Mouse (Mus musculus): ENCODE measurements around the gene Xylt1. TPM values are rescaled to one million over a fixed set of nuclear protein-coding genes. Genes with fewer than 3 reads are reported as not detected.

Xylt1 gene
- polyA plus RNA-seq, 1 experiment from 2014 or later: 2.9 TPM

DNA sequence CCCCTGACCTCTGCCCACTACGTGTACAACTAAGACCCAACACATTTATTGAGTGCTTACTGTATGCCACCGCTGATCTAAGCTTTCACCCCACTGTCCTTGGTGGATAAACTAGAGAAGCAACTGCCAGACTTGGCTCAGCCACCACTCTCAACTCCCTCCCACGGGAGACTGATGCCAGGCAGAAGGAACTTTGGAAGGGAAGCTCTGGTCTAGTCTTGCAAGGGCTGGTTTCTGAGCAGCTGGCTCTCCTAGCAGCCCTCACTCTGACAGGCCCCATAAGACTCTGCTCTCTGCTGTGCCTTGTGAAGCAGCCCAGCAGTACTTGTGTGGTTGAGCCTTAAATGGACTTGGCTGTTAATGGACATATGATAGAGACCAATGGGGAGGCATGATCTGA is 60.2 kb downstream of the Xylt1 start:
- H3K9ac ChIP-seq (ENCODE audit: low read depth, low read length): no peak overlapping the region
- no peaks in the 10 kb centered on the region for H3K36me3 ChIP-seq (ENCODE audit: control insufficient read depth, insufficient read depth, low read length)
- H3K4me3 ChIP-seq (ENCODE audit: low read length): no peak overlapping the region
- ATAC-seq: no peak
- peaks cover 7% of the 10 kb centered on the region for H3K4me1 ChIP-seq (ENCODE audit: control insufficient read depth, insufficient read depth, low read depth, low read length)
- no peak overlapping the region for H3K4me2 ChIP-seq (ENCODE audit: low read length)
- H3K27me3 ChIP-seq (replicated peaks; ENCODE audit: control insufficient read depth, insufficient read depth, low read length): no peaks in the 10 kb centered on the region
- H3K27ac ChIP-seq (ENCODE audit: low read depth, low read length): no peak overlapping the region
- no peaks in the 10 kb centered on the region for H3K9me3 ChIP-seq (ENCODE audit: control insufficient read depth, low read length)
- WGBS: 90% methylated on average over 3 of the region's 3 CpGs

DNA sequence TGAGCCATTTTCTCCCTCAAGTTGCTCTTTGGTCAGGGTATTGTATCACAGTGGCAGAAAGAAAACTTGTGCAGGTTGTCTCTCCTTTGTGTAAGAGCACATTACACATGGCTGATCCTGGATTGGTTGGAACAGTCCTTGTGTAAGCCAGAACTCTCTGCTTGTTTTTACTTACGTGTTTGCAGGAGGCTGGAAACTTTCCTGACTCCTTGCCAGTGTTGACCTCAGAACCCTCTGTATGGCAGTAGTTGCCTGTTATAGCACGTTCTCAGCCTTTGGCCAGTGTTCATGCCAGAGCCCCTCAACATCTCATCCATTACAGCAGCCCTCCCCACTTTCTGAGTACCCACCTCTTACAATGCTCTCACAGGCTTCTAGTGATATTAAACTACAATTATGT is 61.9 kb downstream of the Xylt1 start:
- no peaks in the 10 kb centered on the region for H3K36me3 ChIP-seq (ENCODE audit: control insufficient read depth, insufficient read depth, low read length)
- 76% methylated on average over 2 of the region's 2 CpGs for WGBS
- no peaks in the 10 kb centered on the region for H3K9me3 ChIP-seq (ENCODE audit: control insufficient read depth, low read length)
- H3K27ac ChIP-seq (ENCODE audit: low read depth, low read length): no peak overlapping the region
- no peak overlapping the region for H3K4me3 ChIP-seq (ENCODE audit: low read length)
- no peak overlapping the region for H3K9ac ChIP-seq (ENCODE audit: low read depth, low read length)
- no peak for ATAC-seq
- H3K27me3 ChIP-seq (replicated peaks; ENCODE audit: control insufficient read depth, insufficient read depth, low read length): no peaks in the 10 kb centered on the region
- peaks cover 7% of the 10 kb centered on the region for H3K4me1 ChIP-seq (ENCODE audit: control insufficient read depth, insufficient read depth, low read depth, low read length)
- no peak overlapping the region for H3K4me2 ChIP-seq (ENCODE audit: low read length)

DNA sequence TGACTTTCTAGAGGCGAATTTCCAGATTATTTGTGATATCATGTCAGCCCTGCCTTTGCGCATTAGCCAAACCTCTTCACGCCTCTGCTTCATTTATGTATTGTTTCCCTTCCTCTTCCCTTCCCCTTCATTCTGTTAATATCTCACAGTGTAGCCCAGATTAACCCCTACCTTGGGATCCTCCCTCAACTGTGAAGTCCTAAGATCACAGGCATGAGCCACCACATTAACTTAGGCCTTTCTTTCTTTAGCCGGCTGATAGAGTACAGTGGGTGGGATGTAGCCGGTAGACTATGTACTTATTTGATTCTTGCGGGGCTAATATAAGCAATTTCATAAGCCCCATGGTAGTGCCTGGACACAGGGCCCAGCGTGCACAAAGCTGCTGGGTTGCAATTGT is 62.4 kb downstream of the Xylt1 start:
- Histone ChIP-seq H3K9ac (ENCODE audit: low read depth, low read length) (no peak overlapping the region), H3K27me3 (replicated peaks; ENCODE audit: control insufficient read depth, insufficient read depth, low read length) (no peaks in the 10 kb centered on the region), H3K27ac (ENCODE audit: low read depth, low read length) (no peak overlapping the region), H3K36me3 (ENCODE audit: control insufficient read depth, insufficient read depth, low read length) (no peaks in the 10 kb centered on the region), H3K4me1 (ENCODE audit: control insufficient read depth, insufficient read depth, low read depth, low read length) (peaks cover 7% of the 10 kb centered on the region), H3K4me3 (ENCODE audit: low read length) (no peak overlapping the region), H3K4me2 (ENCODE audit: low read length) (no peak overlapping the region), H3K9me3 (ENCODE audit: control insufficient read depth, low read length) (no peaks in the 10 kb centered on the region)
- ATAC-seq: no peak
- 98% methylated on average over 7 of the region's 7 CpGs for WGBS

DNA sequence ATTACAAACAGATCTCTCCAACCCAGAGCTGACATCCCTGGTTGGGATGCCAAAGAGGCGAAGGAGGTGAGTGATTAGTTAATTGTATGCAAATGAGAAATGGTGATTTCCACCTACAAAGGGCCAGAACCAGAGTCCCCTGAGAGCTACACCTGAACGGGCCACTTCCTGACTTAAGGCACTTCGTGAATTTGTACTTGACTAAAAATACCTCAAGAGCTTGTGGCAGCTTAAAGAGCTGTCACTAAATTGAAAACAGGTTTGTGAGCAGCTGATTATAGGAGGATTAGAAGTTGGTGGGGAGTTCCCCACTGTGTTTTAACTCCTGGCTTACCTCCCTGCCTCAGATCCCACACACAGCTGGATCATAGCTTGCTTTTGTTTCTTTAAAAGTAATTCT is 64.7 kb downstream of the Xylt1 start:
- no peaks in the 10 kb centered on the region for H3K27me3 ChIP-seq (replicated peaks; ENCODE audit: control insufficient read depth, insufficient read depth, low read length)
- no peaks in the 10 kb centered on the region for H3K4me1 ChIP-seq (ENCODE audit: control insufficient read depth, insufficient read depth, low read depth, low read length)
- WGBS: 57% methylated on average over 3 of the region's 3 CpGs
- H3K27ac ChIP-seq (ENCODE audit: low read depth, low read length): no peak overlapping the region
- H3K9ac ChIP-seq (ENCODE audit: low read depth, low read length): no peak overlapping the region
- ATAC-seq: no peak
- H3K36me3 ChIP-seq (ENCODE audit: control insufficient read depth, insufficient read depth, low read length): no peaks in the 10 kb centered on the region
- H3K4me2 ChIP-seq (ENCODE audit: low read length): no peak overlapping the region
- no peak overlapping the region for H3K4me3 ChIP-seq (ENCODE audit: low read length)
- H3K9me3 ChIP-seq (ENCODE audit: control insufficient read depth, low read length): no peaks in the 10 kb centered on the region

DNA sequence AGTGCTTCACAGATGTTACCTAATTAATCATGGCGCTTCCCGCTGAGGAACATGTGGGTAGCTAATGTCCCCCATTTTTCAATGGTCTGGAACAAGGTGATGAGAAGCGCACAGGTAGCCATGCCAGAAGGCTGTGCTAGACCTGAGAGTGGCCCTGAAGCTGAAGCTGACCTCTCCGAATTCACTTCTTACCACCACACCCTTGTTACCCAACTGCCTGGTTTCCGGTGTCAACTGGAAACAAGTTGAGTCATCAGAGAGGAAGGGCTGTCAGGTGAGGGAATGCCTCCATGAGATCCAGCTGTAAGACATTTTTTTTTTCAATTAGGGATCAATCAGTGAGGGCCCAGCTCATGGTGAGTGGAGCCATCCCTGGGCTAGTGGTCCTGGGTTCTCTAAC is 68.8 kb downstream of the Xylt1 start:
- Histone ChIP-seq H3K4me2 (ENCODE audit: low read length) (no peak overlapping the region), H3K4me1 (ENCODE audit: control insufficient read depth, insufficient read depth, low read depth, low read length) (no peaks in the 10 kb centered on the region), H3K36me3 (ENCODE audit: control insufficient read depth, insufficient read depth, low read length) (no peaks in the 10 kb centered on the region), H3K4me3 (ENCODE audit: low read length) (no peak overlapping the region), H3K27me3 (replicated peaks; ENCODE audit: control insufficient read depth, insufficient read depth, low read length) (no peaks in the 10 kb centered on the region), H3K27ac (ENCODE audit: low read depth, low read length) (no peak overlapping the region), H3K9ac (ENCODE audit: low read depth, low read length) (no peak overlapping the region), H3K9me3 (ENCODE audit: control insufficient read depth, low read length) (no peaks in the 10 kb centered on the region)
- WGBS: 92% methylated on average over 5 of the region's 5 CpGs
- no peak for ATAC-seq

DNA sequence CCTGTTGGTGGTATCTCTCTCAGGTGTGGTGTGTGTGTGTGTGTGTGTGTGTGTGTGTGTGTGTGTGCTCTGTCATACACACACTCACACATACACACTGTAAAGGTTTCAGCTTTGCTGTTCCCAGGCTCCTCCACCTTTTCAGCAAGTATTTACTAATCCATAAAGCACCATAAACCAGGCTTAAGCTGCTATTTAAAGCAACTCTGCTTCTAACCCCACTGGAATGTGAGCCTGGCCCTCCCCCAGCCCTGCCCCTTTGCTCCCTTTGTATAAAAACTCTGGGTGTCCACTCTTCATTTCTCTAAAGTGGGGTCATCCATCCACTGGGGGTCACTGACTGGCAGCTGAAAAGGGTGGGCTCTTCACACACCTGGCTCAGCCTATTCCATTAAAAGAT is 70.4 kb downstream of the Xylt1 start:
- Histone ChIP-seq H3K4me3 (ENCODE audit: low read length) (no peak overlapping the region), H3K27ac (ENCODE audit: low read depth, low read length) (no peak overlapping the region), H3K9me3 (ENCODE audit: control insufficient read depth, low read length) (no peaks in the 10 kb centered on the region), H3K4me1 (ENCODE audit: control insufficient read depth, insufficient read depth, low read depth, low read length) (no peaks in the 10 kb centered on the region), H3K9ac (ENCODE audit: low read depth, low read length) (no peak overlapping the region), H3K27me3 (replicated peaks; ENCODE audit: control insufficient read depth, insufficient read depth, low read length) (no peaks in the 10 kb centered on the region), H3K36me3 (ENCODE audit: control insufficient read depth, insufficient read depth, low read length) (no peaks in the 10 kb centered on the region), H3K4me2 (ENCODE audit: low read length) (no peak overlapping the region)
- ATAC-seq: no peak

DNA sequence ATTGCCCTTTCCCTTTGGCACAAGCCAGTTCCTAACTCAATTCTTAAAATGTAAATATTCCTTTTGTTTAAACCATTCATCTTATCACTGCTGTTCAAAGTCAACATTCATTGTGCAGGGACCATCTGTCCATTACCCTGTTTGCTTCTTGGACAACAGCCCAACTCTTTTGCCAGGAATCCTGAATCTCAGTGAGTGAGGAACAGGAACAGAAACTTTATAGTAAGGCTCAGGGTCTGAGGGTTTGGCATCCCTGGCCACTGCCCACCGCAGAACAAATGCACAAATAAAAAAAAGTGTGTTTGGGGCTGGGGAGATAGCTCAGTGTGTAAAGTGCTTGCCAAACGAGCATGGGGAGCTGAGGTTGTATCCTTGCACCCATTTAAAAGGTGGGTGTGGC is 71.5 kb downstream of the Xylt1 start:
- Histone ChIP-seq H3K4me1 (ENCODE audit: control insufficient read depth, insufficient read depth, low read depth, low read length) (no peaks in the 10 kb centered on the region), H3K27ac (ENCODE audit: low read depth, low read length) (no peak overlapping the region), H3K9ac (ENCODE audit: low read depth, low read length) (no peak overlapping the region), H3K27me3 (replicated peaks; ENCODE audit: control insufficient read depth, insufficient read depth, low read length) (no peaks in the 10 kb centered on the region), H3K9me3 (ENCODE audit: control insufficient read depth, low read length) (no peaks in the 10 kb centered on the region), H3K36me3 (ENCODE audit: control insufficient read depth, insufficient read depth, low read length) (no peaks in the 10 kb centered on the region), H3K4me3 (ENCODE audit: low read length) (no peak overlapping the region), H3K4me2 (ENCODE audit: low read length) (no peak overlapping the region)
- 45% methylated on average over 2 of the region's 2 CpGs for WGBS
- peak; percentile 52; the same call in 1 of the 2 replicates for ATAC-seq

DNA sequence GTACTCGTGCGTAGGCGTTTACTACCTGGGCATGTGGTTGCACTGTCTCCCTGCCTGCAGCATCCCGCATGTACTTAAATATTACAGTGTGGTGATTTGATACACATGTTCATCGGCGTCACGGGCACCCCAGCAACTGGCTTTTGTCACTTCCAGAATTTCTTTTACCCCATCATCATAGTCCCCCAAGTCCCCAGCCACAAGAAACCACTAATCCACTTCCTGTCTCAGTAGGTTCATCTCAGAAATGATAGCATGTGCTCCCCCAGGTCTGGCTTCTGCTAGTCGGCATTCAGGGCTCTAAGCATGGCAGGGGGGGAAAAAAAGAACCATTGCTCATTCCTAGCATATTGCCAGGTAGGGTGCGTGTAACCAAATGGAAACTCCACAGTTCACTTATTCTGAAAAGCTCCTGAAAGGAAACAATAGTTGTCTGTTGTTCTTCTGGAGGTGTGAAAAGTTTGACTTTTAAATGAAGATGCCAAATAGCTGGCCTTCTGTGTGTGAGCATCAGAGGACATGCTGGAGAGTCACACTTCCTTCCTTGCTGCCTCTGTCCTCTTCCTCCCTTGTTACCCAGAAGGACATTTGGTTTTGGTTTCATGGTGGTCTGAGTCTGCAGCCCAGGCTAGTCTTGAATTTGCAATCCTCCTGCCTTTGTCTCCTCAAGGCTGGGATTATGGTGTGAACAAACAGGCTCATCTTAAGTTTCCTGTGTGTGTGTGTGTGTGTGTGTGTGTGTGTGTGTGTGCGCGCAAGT is 74.2 kb downstream of the Xylt1 start:
- WGBS: 89% methylated on average over 11 of the region's 11 CpGs
- Histone ChIP-seq H3K4me2 (ENCODE audit: low read length) (no peak overlapping the region), H3K9ac (ENCODE audit: low read depth, low read length) (no peak overlapping the region), H3K36me3 (ENCODE audit: control insufficient read depth, insufficient read depth, low read length) (no peaks in the 10 kb centered on the region), H3K27me3 (replicated peaks; ENCODE audit: control insufficient read depth, insufficient read depth, low read length) (no peaks in the 10 kb centered on the region), H3K9me3 (ENCODE audit: control insufficient read depth, low read length) (no peaks in the 10 kb centered on the region), H3K27ac (ENCODE audit: low read depth, low read length) (no peak overlapping the region), H3K4me3 (ENCODE audit: low read length) (no peak overlapping the region), H3K4me1 (ENCODE audit: control insufficient read depth, insufficient read depth, low read depth, low read length) (no peaks in the 10 kb centered on the region)
- no peak for ATAC-seq

DNA sequence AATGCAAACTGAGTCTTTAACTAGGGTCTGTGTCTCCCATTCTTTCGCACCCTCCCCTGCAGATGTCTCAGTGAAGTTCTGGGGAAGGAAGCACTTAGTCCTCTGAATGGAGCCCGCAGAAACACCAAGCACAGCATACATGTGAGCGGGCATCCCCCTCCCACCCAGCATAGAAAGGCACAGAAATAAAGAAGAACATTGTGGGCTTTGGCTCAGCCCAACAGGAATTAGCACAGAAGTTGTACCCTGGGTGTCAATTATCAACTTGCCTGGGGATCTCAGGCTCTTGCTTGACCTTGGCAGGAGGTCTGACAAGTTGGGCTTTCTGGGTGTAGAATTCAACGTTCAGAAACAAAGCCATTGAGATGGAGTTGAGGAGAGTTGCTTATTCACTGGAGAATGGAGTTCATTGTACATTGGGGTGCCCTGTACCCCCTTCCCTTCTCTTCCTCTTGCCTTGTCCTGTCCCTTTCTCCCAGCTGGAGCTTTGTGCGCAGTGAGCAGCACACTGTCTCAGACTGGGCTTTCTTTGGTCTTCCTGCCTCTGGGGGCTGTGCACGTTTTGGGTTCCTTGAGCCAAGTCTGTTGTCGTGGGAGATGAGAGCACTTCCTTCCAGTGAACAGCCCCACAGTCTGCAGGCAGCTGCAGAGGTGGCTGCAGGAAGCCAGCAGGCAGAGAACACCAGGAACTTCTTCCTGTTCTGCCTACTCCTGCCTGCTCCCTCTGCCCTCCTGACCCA is 81.6 kb downstream of the Xylt1 start:
- ATAC-seq: peak; percentile 95
- Histone ChIP-seq H3K27ac (ENCODE audit: low read depth, low read length) (peak overlapping the region; percentile 54), H3K4me3 (ENCODE audit: low read length) (no peak overlapping the region), H3K4me1 (ENCODE audit: control insufficient read depth, insufficient read depth, low read depth, low read length) (no peaks in the 10 kb centered on the region), H3K9ac (ENCODE audit: low read depth, low read length) (no peak overlapping the region), H3K27me3 (replicated peaks; ENCODE audit: control insufficient read depth, insufficient read depth, low read length) (no peaks in the 10 kb centered on the region), H3K36me3 (ENCODE audit: control insufficient read depth, insufficient read depth, low read length) (no peaks in the 10 kb centered on the region), H3K4me2 (ENCODE audit: low read length) (no peak overlapping the region), H3K9me3 (ENCODE audit: control insufficient read depth, low read length) (no peaks in the 10 kb centered on the region)
- WGBS: 48% methylated on average over 7 of the region's 7 CpGs
